9 mouse cellular contexts compared by ENCODE assay signal in the genomic region with DNA sequence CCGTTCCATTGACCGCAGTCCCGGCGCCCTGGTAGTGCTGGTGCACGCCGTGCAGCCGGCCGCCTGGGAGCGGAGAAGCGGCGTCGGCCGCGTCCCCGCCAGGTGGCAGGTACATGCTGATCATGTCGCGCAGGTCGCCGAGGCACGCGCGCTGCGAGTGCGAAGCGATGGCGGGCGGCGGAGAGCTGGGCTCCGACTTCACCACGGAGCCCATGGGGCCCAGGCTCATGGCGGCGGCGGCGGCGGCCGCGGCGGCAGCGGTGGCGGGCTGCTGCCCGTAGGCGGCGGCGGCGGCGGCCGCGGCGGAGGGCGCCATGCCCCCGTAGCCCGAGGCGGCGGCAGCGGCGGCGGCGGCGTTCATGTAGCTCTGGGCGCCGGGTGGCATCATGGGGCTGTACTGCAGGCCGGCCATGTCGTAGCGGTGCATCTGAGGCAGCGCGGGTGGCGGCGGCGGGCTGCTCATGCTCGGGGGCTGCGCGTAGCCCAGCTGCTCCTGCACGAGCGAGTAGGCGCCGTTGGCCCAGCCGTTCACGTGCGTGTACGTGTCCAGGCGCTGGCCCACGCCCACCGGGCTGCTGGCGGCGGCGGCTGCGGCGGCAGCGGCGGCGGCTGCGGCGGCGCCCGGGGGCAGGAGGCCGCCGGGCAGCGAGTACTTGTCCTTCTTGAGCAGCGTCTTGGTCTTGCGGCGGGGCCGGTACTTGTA. TPM values are rescaled to one million over a fixed set of nuclear protein-coding genes. Genes with fewer than 3 reads are reported as not detected.
DNase-seq lines count a peak whose midpoint lies in the region; ATAC-seq and TF ChIP-seq lines count a peak whose summit lies in the region.
"Had no signal": no experiment of that assay in that cellular context is flagged by ENCODE, and none has a peak within 500 bp of the region (broad histone marks: within the 10 kb centered on the region; RNA-seq: fewer than 3 reads in every experiment).

No protein-coding gene starts in this region.

- no peaks in the 10 kb centered on the region for H3K4me1 ChIP-seq in forebrain, postnatal 0 days (ENCODE audit: insufficient read depth)
- no peaks in the 10 kb centered on the region for H3K4me1 ChIP-seq in limb, embryonic 14.5 days (ENCODE audit: control insufficient read depth, insufficient read depth, low read length)
- 0 out of 2 replicates have a peak, but pooled peaks cover 2% of the 10 kb centered on the region for H3K4me1 ChIP-seq in small intestine, adult 2 months (ENCODE audit: control insufficient read depth, insufficient read depth, insufficient read length, low read length)

- ATAC-seq in forebrain, postnatal 0 days = peak; percentile 81
- peak; percentile 55 for ATAC-seq in limb, embryonic 14.5 days (ENCODE audit: low FRiP score, low read depth)

- DNase-seq in gastrocnemius, postnatal 10 days = peak; percentile 9
- no peak for DNase-seq in gastrocnemius, postnatal 25 days
- DNase-seq in right cerebral cortex, postnatal 25 days = peak; percentile 16
- no peak for DNase-seq in right cerebral cortex, adult 18-20 months
- DNase-seq in forebrain, postnatal 0 days = peak; percentile 57
- no peak for DNase-seq in limb, embryonic 14.5 days (ENCODE audit: low spot score)
- DNase-seq in spleen, postnatal 4 days (ENCODE audit: low spot score in 2 of 2) = no peak

- H3K4me2 ChIP-seq in forebrain, postnatal 0 days (ENCODE audit: low read depth) = peak overlapping the region; percentile 64
- peak overlapping the region; percentile 57 for H3K4me2 ChIP-seq in limb, embryonic 14.5 days (replicated peaks; ENCODE audit: low read depth, low read length, severe bottlenecking)

- H3K4me3 ChIP-seq in forebrain, postnatal 0 days (ENCODE audit: low read depth, low read length) = peak overlapping the region; percentile 48
- peak overlapping the region; percentile 40 for H3K4me3 ChIP-seq in limb, embryonic 14.5 days (replicated peaks; ENCODE audit: low read length)
- H3K4me3 ChIP-seq in small intestine, adult 2 months (ENCODE audit: low read depth, low read length) = peak overlapping the region; percentile 51

- TF ChIP-seq CTCF in forebrain, postnatal 0 days (IDR thresholded peaks at IDR 0.05; ENCODE audit: low read depth) = no peak; the same call in 1 of the 2 replicates
- no peak for TF ChIP-seq CTCF in small intestine, adult 2 months (IDR thresholded peaks at IDR 0.05; ENCODE audit: extremely low read depth, insufficient read length, insufficient replicate concordance, low read depth, low read length)

- no peak overlapping the region for H3K27ac ChIP-seq in forebrain, postnatal 0 days (ENCODE audit: low read depth, low read length)
- no peak overlapping the region for H3K27ac ChIP-seq in limb, embryonic 14.5 days (replicated peaks; ENCODE audit: low read depth, low read length)
- no peak overlapping the region for H3K27ac ChIP-seq in small intestine, adult 2 months (ENCODE audit: insufficient read depth, low read depth, low read length)

- peak overlapping the region; percentile 41 for H3K9ac ChIP-seq in forebrain, postnatal 0 days
- H3K9ac ChIP-seq in limb, embryonic 14.5 days (ENCODE audit: low read depth, low read length, severe bottlenecking) = peak overlapping the region; percentile 38

- H3K36me3 ChIP-seq in forebrain, postnatal 0 days (ENCODE audit: insufficient read depth) = no peaks in the 10 kb centered on the region
- no peaks in the 10 kb centered on the region for H3K36me3 ChIP-seq in limb, embryonic 14.5 days (ENCODE audit: control insufficient read depth, insufficient read depth, low read length)
- no peaks in the 10 kb centered on the region for H3K36me3 ChIP-seq in small intestine, adult 2 months (ENCODE audit: control insufficient read depth, insufficient read depth, low read length)

- TF ChIP-seq POLR2A in limb, embryonic 14.5 days (IDR thresholded peaks at IDR 0.05; ENCODE audit: borderline replicate concordance, extremely low read depth, insufficient read depth, insufficient read length) = no peak
- TF ChIP-seq POLR2A in small intestine, adult 2 months (IDR thresholded peaks at IDR 0.05; ENCODE audit: low read depth, low read length) = no peak

- H3K9me3 ChIP-seq in forebrain, postnatal 0 days (ENCODE audit: low read length) = no peaks in the 10 kb centered on the region
- H3K9me3 ChIP-seq in limb, embryonic 14.5 days (ENCODE audit: control insufficient read depth, low read length) = no peaks in the 10 kb centered on the region

- H3K27me3 ChIP-seq in forebrain, postnatal 0 days (ENCODE audit: insufficient read depth, low read length) = no peaks in the 10 kb centered on the region
- peaks cover 45% of the 10 kb centered on the region for H3K27me3 ChIP-seq in limb, embryonic 14.5 days (ENCODE audit: control insufficient read depth, insufficient read depth, low read length)
- peaks cover 27% of the 10 kb centered on the region for H3K27me3 ChIP-seq in small intestine, adult 2 months (ENCODE audit: control insufficient read depth, insufficient read depth, low read length)

- WGBS in forebrain, postnatal 0 days = 38% methylated on average over 61 of the region's 102 CpGs
- 33% methylated on average over 20 of the region's 102 CpGs for WGBS in limb, embryonic 14.5 days
- 31% methylated on average over 94 of the region's 102 CpGs for WGBS in small intestine, adult 2 months

RNA-seq across cellular contexts. Expression of gene Sox3, which starts 1.0 kb away (rescaled TPM):
- total RNA-seq in gastrocnemius, postnatal 10 days (2021) = under 1 TPM; 0.11 to 0.12 TPM
- not detected for total RNA-seq in gastrocnemius, postnatal 25 days (2021)
- 2.0 and 2.4 TPM in 2 replicates for total RNA-seq in forebrain, postnatal 0 days (2014; rRNA removed)
- 2.1 and 2.7 TPM in 2 replicates for polyA plus RNA-seq in forebrain, postnatal 0 days (2015; fragmentation: Nextera tagmentation; extraction: Ambion mirVana)
- 0.26 and 0.38 TPM in 2 replicates for polyA plus RNA-seq in limb, embryonic 14.5 days (2012; rRNA removed)
- polyA plus RNA-seq in limb, embryonic 14.5 days (2014; fragmentation: Nextera tagmentation; extraction: Ambion mirVana) = 0.22 TPM in 1 of 2 replicates, not detected in the other
- 0.09 TPM in 1 of 2 replicates, not detected in the other for polyA plus RNA-seq in small intestine, adult 2 months (2012; rRNA removed)
- total RNA-seq: MEL had no signal

Comparison
In these comparisons a context has a peak if more than half of its experiments do, and no peak if none do; other contexts are left out.
1. DNase-seq: peak in gastrocnemius, postnatal 10 days (single experiment), right cerebral cortex, postnatal 25 days (single experiment) and forebrain, postnatal 0 days (single experiment); none in gastrocnemius, postnatal 25 days (single experiment), right cerebral cortex, adult 18-20 months (single experiment), limb, embryonic 14.5 days (single experiment) and spleen, postnatal 4 days (0 of 2).
2. Peak in every context shown above with its lines, with median percentiles within 50 percentile points of each other: H3K4me3 ChIP-seq.